Mouse (Mus musculus) thymus, adult 2 months (tissue): Measurements from ENCODE around the gene Gm37240.

Experiments
- CTCF ChIP-seq: fragments of 200-500 bp; IDR thresholded peaks from 2 replicates; pipeline ENCODE4 v1.5.1; 2012; ENCODE audit warnings: mild to moderate bottlenecking, control low read depth, low read length, moderate library complexity, borderline replicate concordance; ENCODE audit not compliant: control insufficient read depth, poor library complexity, insufficient read depth; ENCODE audit errors: extremely low read depth
- POLR2A ChIP-seq: fragments of 200-500 bp; IDR thresholded peaks from 2 replicates; pipeline ENCODE4 v1.6.1; 2012; ENCODE audit warnings: mild to moderate bottlenecking, low read length, control low read depth, moderate library complexity; ENCODE audit not compliant: control insufficient read depth, poor library complexity, insufficient read depth; ENCODE audit errors: extremely low read depth

DNA sequence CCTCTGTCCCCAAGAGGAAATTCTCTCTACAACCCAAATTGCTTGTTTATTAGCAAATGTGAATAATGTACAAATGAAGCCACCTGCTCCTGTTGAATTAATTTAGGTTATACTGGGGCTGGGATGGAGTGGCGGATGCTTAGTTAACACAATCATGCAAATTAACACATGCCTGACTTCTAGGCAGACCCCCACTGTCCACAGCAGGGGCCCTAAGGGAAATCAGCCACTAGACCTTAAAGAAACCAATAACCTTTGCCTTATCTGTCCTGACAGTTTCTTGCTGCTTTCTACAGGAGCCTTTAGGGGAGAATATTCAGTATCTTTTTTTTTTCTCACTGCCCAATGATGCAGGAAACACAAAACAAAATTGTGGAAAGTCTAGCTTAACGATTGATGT, 748.9 kb downstream of the Gm37240 start:
- TF ChIP-seq POLR2A (no peak), CTCF (no peak)
